Mouse (Mus musculus): ENCODE results near the gene Acmsd.

- TF ChIP-seq CTCF (IDR thresholded peaks at IDR 0.05; ENCODE audit: low read depth) (no peak), EP300 (IDR thresholded peaks at IDR 0.05; ENCODE audit: low read depth) (no peak)
Measured at GRCm38 (mm10) chr1:127706269-127706668, 22.9 kb upstream of the Acmsd start.
